Mouse (Mus musculus) Muller cell, postnatal 12 days (primary cell): ENCODE measurements around the gene Tcl1b5.

Source experiments
- DNase-seq: peaks from one replicate; pipeline ENCODE4 v3.0.0-alpha.2; 2015; ENCODE audit errors: inconsistent ontology term

Tcl1b5 gene

GRCm38 (mm10) chr12:105208441-105208840 is 32.3 kb downstream of the Tcl1b5 start:
- no peak for DNase-seq

- DNase-seq = no peak
Observed at GRCm38 (mm10) chr12:105209231-105209630, 33.1 kb downstream of the Tcl1b5 start.

- no peak for DNase-seq
Observed at GRCm38 (mm10) chr12:105217101-105217760, 41.1 kb downstream of the Tcl1b5 start.

GRCm38 (mm10) chr12:105222601-105223319 is 46.6 kb downstream of the Tcl1b5 start, which contains the start of gene Tcl1:
Tcl1 (minus strand) TSS chr12:105222793.
- DNase-seq = no peak

GRCm38 (mm10) chr12:105224621-105225320 is 48.6 kb downstream of the Tcl1b5 start:
- DNase-seq = no peak
